In the genomic region with DNA sequence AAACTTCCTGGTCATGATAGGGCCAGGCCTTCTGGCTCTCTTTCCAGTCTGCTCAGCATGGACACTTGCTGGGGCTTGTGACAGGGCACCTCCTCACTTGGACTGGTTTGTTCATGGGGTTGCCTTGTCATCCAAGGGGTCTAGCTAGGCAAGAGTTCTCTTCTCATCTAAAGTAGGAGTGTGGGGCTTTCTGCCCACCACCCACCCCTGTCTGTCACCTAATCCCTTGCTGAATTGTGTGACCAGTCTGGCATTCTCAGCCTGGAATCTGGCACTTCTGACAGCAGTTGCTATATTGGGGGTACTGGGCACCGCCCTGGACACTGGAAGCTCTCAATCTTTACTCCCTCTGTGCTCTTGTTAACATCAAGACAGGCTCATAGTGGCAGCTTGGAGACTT, we compare ENCODE assay signal across 26 mouse cellular contexts. TPM values are rescaled to one million over a fixed set of nuclear protein-coding genes. Genes with fewer than 3 reads are reported as not detected.
DNase-seq lines count a peak whose midpoint lies in the region; ATAC-seq and TF ChIP-seq lines count a peak whose summit lies in the region.
"Had no signal": no experiment of that assay in that cellular context is flagged by ENCODE, and none has a peak within 500 bp of the region (broad histone marks: within the 10 kb centered on the region; RNA-seq: fewer than 3 reads in every experiment).

No protein-coding gene starts in this region.

- WGBS in liver, adult 2 months = 100% methylated on average over 1 of the region's 1 CpGs
- 69% methylated on average over 1 of the region's 1 CpGs for WGBS in liver, embryonic 12.5 days (ENCODE audit: insufficient replicate concordance)
- WGBS in heart, embryonic 14.5 days = 48% methylated on average over 1 of the region's 1 CpGs

- peak overlapping the region; percentile 26 for H3K27ac ChIP-seq in liver, adult 2 months (replicated peaks; ENCODE audit: insufficient read depth, low read depth, low read length)
- no peak overlapping the region for H3K27ac ChIP-seq in liver, embryonic 12.5 days
- peak overlapping the region; percentile 35 to 72; a peak in 3 of 4 replicates for H3K27ac ChIP-seq in heart, embryonic 14.5 days (replicated peaks in 1 of 2; ENCODE audit: control insufficient read depth in 1 of 2, insufficient read depth in 1 of 2, low read depth in 2 of 2, low read length in 2 of 2)
- H3K27ac ChIP-seq: embryonic facial prominence, embryonic 15.5 days; forebrain, embryonic 15.5 days; hindbrain, embryonic 14.5 days; midbrain, embryonic 13.5 days; neural tube, embryonic 12.5 days had no signal

- peak; percentile 92 for DNase-seq in heart, adult 11 months
- no peak for DNase-seq in heart, postnatal 4 days
- DNase-seq in liver, adult 2 months (ENCODE audit: extremely low read depth, low read depth, low spot score) = no peak
- DNase-seq in skeletal muscle tissue, adult 2 months (ENCODE audit: low read depth, low spot score) = peak; percentile 74
- DNase-seq in T-cell, adult 2 months (ENCODE audit: low spot score) = no peak
- DNase-seq: cerebellum, adult 11 months; cerebellum, adult 9-11 months; kidney, adult 8-10 months; kidney, postnatal 10 days; liver; liver, postnatal 0 days; lung, postnatal 10 days; right cerebral cortex, postnatal 14 days; thymus, postnatal 14 days had no signal

- peaks cover 19% of the 10 kb centered on the region for H3K4me1 ChIP-seq in liver, adult 2 months (ENCODE audit: control insufficient read depth, insufficient read depth, low read length)
- peaks cover 42% of the 10 kb centered on the region for H3K4me1 ChIP-seq in liver, embryonic 12.5 days
- H3K4me1 ChIP-seq in heart, embryonic 14.5 days (ENCODE audit: control insufficient read depth in 2 of 2, insufficient read depth in 2 of 2, low read length in 2 of 2) = peaks cover 26 to 33% of the 10 kb centered on the region in 2 experiments

- H3K9ac ChIP-seq in liver, adult 2 months (ENCODE audit: low read depth, low read length) = no peak overlapping the region
- H3K9ac ChIP-seq in liver, embryonic 12.5 days = no peak overlapping the region
- H3K9ac ChIP-seq in heart, embryonic 14.5 days (ENCODE audit: low read length) = peak overlapping the region; percentile 36; the same call in 1 of the 2 replicates
- H3K9ac ChIP-seq: embryonic facial prominence, embryonic 15.5 days; forebrain, embryonic 15.5 days; hindbrain, embryonic 14.5 days; liver, postnatal 0 days; midbrain, embryonic 13.5 days; neural tube, embryonic 12.5 days had no signal

- no peak overlapping the region for H3K4me2 ChIP-seq in liver, embryonic 12.5 days
- peak overlapping the region; percentile 24; the same call in 1 of the 2 replicates for H3K4me2 ChIP-seq in heart, embryonic 14.5 days (ENCODE audit: low read length)
- H3K4me2 ChIP-seq: forebrain, embryonic 15.5 days; midbrain, embryonic 13.5 days; neural tube, embryonic 12.5 days had no signal

- no peak overlapping the region for H3K4me3 ChIP-seq in liver, adult 2 months (ENCODE audit: insufficient read depth, low read depth, low read length)
- H3K4me3 ChIP-seq in liver, embryonic 12.5 days = no peak overlapping the region
- H3K4me3 ChIP-seq in heart, embryonic 14.5 days (ENCODE audit: control insufficient read depth in 1 of 2, insufficient read depth in 1 of 2, low read depth in 1 of 2, low read length in 2 of 2) = no peak overlapping the region
- H3K4me3 ChIP-seq: embryonic facial prominence, embryonic 15.5 days; forebrain, embryonic 15.5 days; left cerebral cortex, adult 2 months; midbrain, embryonic 13.5 days; neural tube, embryonic 12.5 days had no signal

- H3K79me2 ChIP-seq in liver, adult 2 months (ENCODE audit: control insufficient read depth, insufficient read depth, low read length) = peaks cover 14% of the 10 kb centered on the region; the same call in 1 of the 2 replicates

- no peak for ATAC-seq in liver, embryonic 12.5 days
- ATAC-seq in heart, embryonic 14.5 days (ENCODE audit: insufficient number of reproducible peaks, insufficient read depth, low FRiP score, low read depth) = no peak
- ATAC-seq: forebrain, embryonic 15.5 days; inflammation-experienced regulatory T-cells, adult 6 months; liver, postnatal 0 days; midbrain, embryonic 13.5 days; Patski had no signal

- TF ChIP-seq POLR2A in liver, adult 2 months (IDR thresholded peaks at IDR 0.05; ENCODE audit: extremely low read depth, insufficient read depth, low read length) = no peak

- H3K27me3 ChIP-seq in liver, adult 2 months (ENCODE audit: control insufficient read depth, insufficient read depth, low read length) = no peaks in the 10 kb centered on the region
- H3K27me3 ChIP-seq in liver, embryonic 12.5 days (replicated peaks) = peaks cover 64% of the 10 kb centered on the region
- H3K27me3 ChIP-seq in heart, embryonic 14.5 days (ENCODE audit: control insufficient read depth, insufficient read depth, low read length) = peaks cover 4% of the 10 kb centered on the region
- H3K27me3 ChIP-seq: Patski had no signal

- no peaks in the 10 kb centered on the region for H3K9me3 ChIP-seq in liver, embryonic 12.5 days (replicated peaks)
- no peaks in the 10 kb centered on the region for H3K9me3 ChIP-seq in heart, embryonic 14.5 days (ENCODE audit: control insufficient read depth, low read length)
- H3K9me3 ChIP-seq: embryonic facial prominence, embryonic 15.5 days; forebrain, embryonic 15.5 days; midbrain, embryonic 13.5 days; neural tube, embryonic 12.5 days had no signal

- H3K36me3 ChIP-seq in liver, adult 2 months (ENCODE audit: control insufficient read depth, insufficient read depth, low read length) = peaks cover 12% of the 10 kb centered on the region; the same call in 1 of the 2 replicates
- H3K36me3 ChIP-seq in liver, embryonic 12.5 days = peaks cover 15% of the 10 kb centered on the region
- H3K36me3 ChIP-seq in heart, embryonic 14.5 days (ENCODE audit: control insufficient read depth, insufficient read depth, low read length) = peaks cover 39% of the 10 kb centered on the region
- H3K36me3 ChIP-seq: forebrain, embryonic 15.5 days; midbrain, embryonic 13.5 days; neural tube, embryonic 12.5 days had no signal

- TF ChIP-seq CTCF in liver, adult 2 months (IDR thresholded peaks at IDR 0.05; ENCODE audit: low read depth, low read length) = no peak

RNA-seq across cellular contexts. Expression of gene Pacsin3, which starts 3.7 kb away (rescaled TPM):
- total RNA-seq in heart, postnatal 4 days (2021) = 10 to 100 TPM; 90.5 to 99.5 TPM
- 24.6 and 28.1 TPM in 2 replicates for total RNA-seq in liver, adult 2 months (2014; rRNA removed)
- polyA plus RNA-seq in liver, adult 2 months (2012; rRNA removed) = 65.1 and 68.9 TPM in 2 replicates
- 12.3 and 12.4 TPM in 2 replicates for polyA plus RNA-seq in liver, embryonic 12.5 days (2016; fragmentation: Nextera tagmentation; extraction: Ambion mirVana)
- polyA plus RNA-seq in heart, embryonic 14.5 days (2014; fragmentation: Nextera tagmentation; extraction: Ambion mirVana) = 38.2 and 39.6 TPM in 2 replicates
- total RNA-seq: common myeloid progenitor, adult 5-6 weeks; megakaryocyte progenitor cell, adult 5-6 weeks had no signal

RNA-seq across cellular contexts. Expression of gene Arfgap2, which starts 5.3 kb away (rescaled TPM):
- total RNA-seq in heart, postnatal 4 days (2021) = 10 to 100 TPM; 64.1 to 67.4 TPM
- 74.2 and 83.2 TPM in 2 replicates for total RNA-seq in liver, adult 2 months (2014; rRNA removed)
- polyA plus RNA-seq in liver, adult 2 months (2012; rRNA removed) = 62.9 and 69.1 TPM in 2 replicates
- 80.0 and 82.2 TPM in 2 replicates for polyA plus RNA-seq in liver, embryonic 12.5 days (2016; fragmentation: Nextera tagmentation; extraction: Ambion mirVana)
- 59.2 and 65.8 TPM in 2 replicates for polyA plus RNA-seq in heart, embryonic 14.5 days (2014; fragmentation: Nextera tagmentation; extraction: Ambion mirVana)

RNA-seq across cellular contexts. Expression of gene Ddb2, which starts 22.7 kb away (rescaled TPM):
- total RNA-seq in heart, postnatal 4 days (2021) = 1 to 10 TPM; 5.0 to 5.1 TPM
- 4.4 and 5.0 TPM in 2 replicates for total RNA-seq in liver, adult 2 months (2014; rRNA removed)
- polyA plus RNA-seq in liver, adult 2 months (2012; rRNA removed) = 4.8 and 7.9 TPM in 2 replicates
- 8.3 and 8.4 TPM in 2 replicates for polyA plus RNA-seq in liver, embryonic 12.5 days (2016; fragmentation: Nextera tagmentation; extraction: Ambion mirVana)
- 7.0 and 8.3 TPM in 2 replicates for polyA plus RNA-seq in heart, embryonic 14.5 days (2014; fragmentation: Nextera tagmentation; extraction: Ambion mirVana)

RNA-seq across cellular contexts. Expression of gene Acp2, which starts 56.8 kb away (rescaled TPM):
- 10 to 100 TPM; 21.0 to 21.8 TPM for total RNA-seq in heart, postnatal 4 days (2021)
- total RNA-seq in liver, adult 2 months (2014; rRNA removed) = 23.9 and 25.5 TPM in 2 replicates
- 35.8 and 45.0 TPM in 2 replicates for polyA plus RNA-seq in liver, adult 2 months (2012; rRNA removed)
- polyA plus RNA-seq in liver, embryonic 12.5 days (2016; fragmentation: Nextera tagmentation; extraction: Ambion mirVana) = 9.6 and 10.3 TPM in 2 replicates
- polyA plus RNA-seq in heart, embryonic 14.5 days (2014; fragmentation: Nextera tagmentation; extraction: Ambion mirVana) = 21.9 and 22.7 TPM in 2 replicates

RNA-seq across cellular contexts. Expression of gene Nr1h3, which starts 56.9 kb away (rescaled TPM):
- total RNA-seq in heart, postnatal 4 days (2021) = 1 to 10 TPM; 1.6 to 2.7 TPM
- total RNA-seq in liver, adult 2 months (2014; rRNA removed) = 146 and 148 TPM in 2 replicates
- 190 and 198 TPM in 2 replicates for polyA plus RNA-seq in liver, adult 2 months (2012; rRNA removed)
- 12.9 and 13.5 TPM in 2 replicates for polyA plus RNA-seq in liver, embryonic 12.5 days (2016; fragmentation: Nextera tagmentation; extraction: Ambion mirVana)
- polyA plus RNA-seq in heart, embryonic 14.5 days (2014; fragmentation: Nextera tagmentation; extraction: Ambion mirVana) = 2.2 and 2.6 TPM in 2 replicates

Comparison
In these comparisons a context has a peak if more than half of its experiments do, and no peak if none do; other contexts are left out.
1. DNase-seq: peak in heart, adult 11 months (single experiment) and skeletal muscle tissue, adult 2 months (single experiment); none in heart, postnatal 4 days (single experiment), liver, adult 2 months (single experiment) and T-cell, adult 2 months (single experiment).